Mouse (Mus musculus) heart, embryonic 16.5 days (tissue): ENCODE measurements around the gene Notch2. TPM values are rescaled to one million over a fixed set of nuclear protein-coding genes. Genes with fewer than 3 reads are reported as not detected.

Experiments used
- ATAC-seq: fragments of 200-750 bp; cut with Nextera tagmentation; replicated peaks from 2 replicates; pipeline ENCODE4 v1.8.0; 2017; ENCODE audit warnings: moderate number of reproducible peaks; ENCODE audit not compliant: insufficient read depth, low FRiP score; ENCODE audit errors: extremely low read depth
- H3K27ac ChIP-seq: fragments of 300-500 bp; sonication (generic); 2 replicates; pipeline ENCODE4 v1.5.1; 2014; ENCODE audit warnings: mild to moderate bottlenecking, low read length, control low read depth, moderate library complexity
- H3K27me3 ChIP-seq: fragments of 300-500 bp; sonication (generic); 2 replicates; pipeline ENCODE4 v1.6.1; 2014; ENCODE audit warnings: low read length, mixed read lengths; ENCODE audit not compliant: control insufficient read depth, insufficient read depth
- H3K36me3 ChIP-seq: fragments of 300-500 bp; sonication (generic); 2 replicates; pipeline ENCODE4 v1.6.1; 2014; ENCODE audit not compliant: control insufficient read depth, insufficient read depth
- H3K4me1 ChIP-seq: fragments of 300-500 bp; sonication (generic); 2 replicates; pipeline ENCODE4 v1.6.1; 2014; ENCODE audit warnings: low read length, mixed read lengths; ENCODE audit not compliant: control insufficient read depth, insufficient read depth
- H3K4me2 ChIP-seq: fragments of 300-500 bp; sonication (generic); 2 replicates; pipeline ENCODE4 v1.6.1; 2014; ENCODE audit warnings: low read depth, mild to moderate bottlenecking, control low read depth, low read length
- H3K4me3 ChIP-seq: fragments of 300-500 bp; sonication (generic); 2 replicates; pipeline ENCODE4 v1.5.1; 2014; ENCODE audit warnings: mild to moderate bottlenecking, control low read depth, low read length
- H3K9ac ChIP-seq: fragments of 300-500 bp; sonication (generic); 2 replicates; pipeline ENCODE4 v1.6.1; 2014; ENCODE audit warnings: low read length, control low read depth
- H3K9me3 ChIP-seq: fragments of 300-500 bp; sonication (generic); replicated peaks from 2 replicates; pipeline ENCODE4 v1.6.1; 2016; ENCODE audit warnings: low read length; ENCODE audit not compliant: control insufficient read depth
- WGBS: fragments of 180-500 bp; shearing (Covaris S2); extraction: QIAGEN DNeasy Blood & Tissue Kit; methylation state at CpG from one replicate; pipeline ENCODE4 v1.1.7; 2014; 5-methylcytosine and 5-hydroxymethylcytosine counted together
- polyA plus RNA-seq: library from polyadenylated mRNA; unstranded; fragments of >200 nt; fragmentation: Nextera tagmentation; extraction: Ambion mirVana; gene quantifications from 2 replicates; pipeline ENCODE4 v1.2.1, GENCODE M21; 2015

The Notch2 gene
- polyA plus RNA-seq, 1 experiment from 2014 or later, result 10.5 TPM

DNA sequence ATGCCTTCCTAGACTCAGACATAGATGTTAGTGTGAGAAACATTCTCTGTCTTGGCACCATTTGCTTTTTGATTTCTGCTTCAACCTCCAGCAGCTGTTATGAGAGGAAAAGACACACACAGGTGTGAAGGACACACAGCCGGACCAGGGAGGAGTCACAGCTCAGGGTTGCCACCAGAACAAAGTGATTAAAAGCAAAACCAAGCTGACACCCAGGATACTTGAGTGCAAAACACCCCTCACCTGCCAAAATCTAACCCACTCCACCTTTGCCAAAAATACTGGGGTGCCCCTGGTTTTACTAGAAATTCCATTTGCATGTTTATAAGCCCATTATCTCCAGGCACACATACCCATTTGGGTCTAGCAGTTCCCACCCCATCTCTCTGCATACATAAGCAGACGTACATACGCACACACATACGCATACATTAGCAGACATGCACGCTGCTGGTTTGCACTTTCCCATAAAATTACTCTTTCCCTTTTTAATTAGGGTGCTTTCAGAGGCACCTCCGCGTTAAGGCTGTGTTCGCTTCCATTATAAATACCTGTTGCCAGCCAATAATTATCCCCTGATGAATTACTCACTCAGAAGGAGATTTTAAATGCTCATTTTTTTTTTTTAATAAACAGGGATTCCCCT, 7.2 kb upstream of the Notch2 start:
- 86% methylated on average over 8 of the region's 8 CpGs for WGBS
- Histone ChIP-seq H3K9me3 (0 out of 2 replicates have a peak, but pooled peaks cover 2% of the 10 kb centered on the region), H3K4me3 (no peak overlapping the region), H3K27me3 (no peaks in the 10 kb centered on the region), H3K4me2 (no peak overlapping the region), H3K4me1 (no peaks in the 10 kb centered on the region), H3K27ac (no peak overlapping the region), H3K9ac (no peak overlapping the region), H3K36me3 (no peaks in the 10 kb centered on the region)
- no peak for ATAC-seq

DNA sequence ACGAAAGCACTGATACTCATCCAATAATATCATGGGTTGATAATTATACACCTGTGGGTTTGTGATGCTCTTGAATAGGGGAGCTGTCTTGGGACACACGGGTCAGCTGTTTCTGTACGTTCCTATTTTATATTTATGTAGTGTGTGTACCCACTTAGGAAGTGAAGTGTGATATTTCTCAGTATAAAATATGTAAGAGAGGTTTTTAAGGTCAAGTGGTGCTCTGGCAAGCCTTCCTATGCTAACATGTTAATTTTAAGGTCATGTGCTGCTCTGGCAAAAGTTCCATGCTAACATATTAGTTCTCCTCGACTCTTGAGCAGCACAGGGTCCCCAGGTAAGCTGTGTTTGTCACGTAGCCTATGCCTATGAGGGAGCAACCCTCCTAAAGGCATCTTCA, 6.4 kb upstream of the Notch2 start:
- Histone ChIP-seq H3K27ac (no peak overlapping the region), H3K4me3 (no peak overlapping the region), H3K4me1 (no peaks in the 10 kb centered on the region), H3K4me2 (no peak overlapping the region), H3K9ac (no peak overlapping the region), H3K27me3 (no peaks in the 10 kb centered on the region), H3K36me3 (no peaks in the 10 kb centered on the region), H3K9me3 (no peaks in the 10 kb centered on the region)
- 77% methylated on average over 5 of the region's 5 CpGs for WGBS
- no peak for ATAC-seq

DNA sequence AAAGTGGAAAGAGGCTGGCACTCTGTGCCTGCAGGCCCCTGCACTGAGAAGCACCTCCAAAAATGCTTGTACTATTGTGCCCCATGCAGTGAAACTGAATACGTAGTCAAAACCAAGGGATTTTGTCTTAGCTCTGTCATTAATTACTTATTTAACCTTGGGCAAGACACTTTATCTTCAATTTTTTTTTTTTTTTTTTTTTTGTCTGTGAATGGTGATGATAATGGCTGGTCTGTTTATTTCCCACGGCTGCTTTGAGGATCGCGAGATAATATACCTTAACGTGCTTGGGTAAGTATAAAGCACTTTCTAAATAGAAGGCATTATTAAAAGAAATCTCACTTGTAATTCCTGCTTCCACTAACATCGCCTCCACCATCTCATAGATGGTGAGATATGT, 5.2 kb upstream of the Notch2 start:
- no peak for ATAC-seq

DNA sequence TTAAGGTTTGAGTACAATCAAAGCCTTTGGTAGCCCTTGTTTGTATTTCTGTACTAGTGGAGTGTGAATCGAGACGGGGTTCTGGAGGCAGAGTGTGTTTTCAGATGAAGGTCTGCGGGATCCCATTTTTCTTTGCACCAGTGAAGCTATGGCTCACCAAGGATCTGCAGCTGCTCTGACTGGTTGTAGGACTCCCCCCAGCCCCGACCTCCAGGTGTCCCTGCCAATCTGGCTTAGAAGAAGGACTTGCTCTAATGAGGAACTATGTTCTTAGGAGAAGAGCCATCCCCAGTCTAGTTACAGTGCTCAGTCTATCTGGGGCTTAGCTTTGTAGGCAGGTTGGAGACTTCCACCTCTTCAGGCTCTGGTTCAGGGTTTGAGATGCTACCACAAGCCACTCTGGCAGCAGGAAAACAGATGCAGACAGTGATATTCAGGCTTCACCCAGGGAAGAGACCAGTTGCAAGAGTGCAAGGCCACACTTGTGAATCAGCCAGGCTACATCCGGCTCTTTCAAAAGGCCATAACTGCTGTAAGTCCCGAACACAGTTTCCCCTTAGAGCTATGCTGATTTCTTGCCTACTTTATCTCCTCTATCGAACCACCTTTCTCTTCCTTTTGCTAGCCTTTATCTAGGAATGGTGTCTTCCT, 4.0 kb upstream of the Notch2 start:
- H3K9ac ChIP-seq, result no peak overlapping the region
- WGBS, result 65% methylated on average over 7 of the region's 7 CpGs
- no peak for ATAC-seq
- H3K4me3 ChIP-seq, result no peak overlapping the region
- no peaks in the 10 kb centered on the region for H3K9me3 ChIP-seq
- no peaks in the 10 kb centered on the region for H3K4me1 ChIP-seq
- H3K4me2 ChIP-seq, result no peak overlapping the region
- H3K27ac ChIP-seq, result no peak overlapping the region
- H3K27me3 ChIP-seq, result no peaks in the 10 kb centered on the region
- no peaks in the 10 kb centered on the region for H3K36me3 ChIP-seq

More for the DNA sequence above, 5.2 kb upstream of the Notch2 start:
- no peaks in the 10 kb centered on the region for H3K4me1 ChIP-seq
- H3K36me3 ChIP-seq, result no peaks in the 10 kb centered on the region
- H3K4me2 ChIP-seq, result no peak overlapping the region
- H3K4me3 ChIP-seq, result no peak overlapping the region
- no peak overlapping the region for H3K27ac ChIP-seq
- H3K27me3 ChIP-seq, result no peaks in the 10 kb centered on the region
- 81% methylated on average over 6 of the region's 6 CpGs for WGBS
- H3K9me3 ChIP-seq, result no peaks in the 10 kb centered on the region
- no peak overlapping the region for H3K9ac ChIP-seq

DNA sequence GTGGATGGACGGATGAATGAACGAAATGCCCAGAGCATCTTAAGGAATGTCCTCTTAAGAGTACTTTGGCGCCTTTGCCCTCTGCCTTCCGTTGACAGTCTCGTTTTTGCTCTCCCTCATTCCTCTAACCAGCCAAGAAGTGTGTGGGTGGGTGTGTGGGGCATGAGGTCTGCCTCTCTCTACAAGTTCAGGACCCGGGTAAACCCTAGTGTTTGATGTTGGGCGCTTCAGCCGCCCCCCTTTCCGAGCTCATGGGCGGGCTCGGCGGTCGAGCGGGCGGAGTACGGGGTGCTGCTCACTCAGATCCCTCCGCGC, 284 bp upstream of the Notch2 start:
- H3K9ac ChIP-seq, result peak overlapping the region; percentile 71
- H3K27me3 ChIP-seq, result no peaks in the 10 kb centered on the region
- ATAC-seq, result no peak
- H3K27ac ChIP-seq, result 0 out of 2 replicates have a peak overlapping the region, but pooled peaks have one; percentile 15
- WGBS, result under 1% methylated on average over 18 of the region's 18 CpGs
- no peaks in the 10 kb centered on the region for H3K9me3 ChIP-seq
- peak overlapping the region; percentile 93 for H3K4me3 ChIP-seq
- H3K4me1 ChIP-seq, result peaks cover 35% of the 10 kb centered on the region
- H3K4me2 ChIP-seq, result peak overlapping the region; percentile 73
- no peaks in the 10 kb centered on the region for H3K36me3 ChIP-seq

DNA sequence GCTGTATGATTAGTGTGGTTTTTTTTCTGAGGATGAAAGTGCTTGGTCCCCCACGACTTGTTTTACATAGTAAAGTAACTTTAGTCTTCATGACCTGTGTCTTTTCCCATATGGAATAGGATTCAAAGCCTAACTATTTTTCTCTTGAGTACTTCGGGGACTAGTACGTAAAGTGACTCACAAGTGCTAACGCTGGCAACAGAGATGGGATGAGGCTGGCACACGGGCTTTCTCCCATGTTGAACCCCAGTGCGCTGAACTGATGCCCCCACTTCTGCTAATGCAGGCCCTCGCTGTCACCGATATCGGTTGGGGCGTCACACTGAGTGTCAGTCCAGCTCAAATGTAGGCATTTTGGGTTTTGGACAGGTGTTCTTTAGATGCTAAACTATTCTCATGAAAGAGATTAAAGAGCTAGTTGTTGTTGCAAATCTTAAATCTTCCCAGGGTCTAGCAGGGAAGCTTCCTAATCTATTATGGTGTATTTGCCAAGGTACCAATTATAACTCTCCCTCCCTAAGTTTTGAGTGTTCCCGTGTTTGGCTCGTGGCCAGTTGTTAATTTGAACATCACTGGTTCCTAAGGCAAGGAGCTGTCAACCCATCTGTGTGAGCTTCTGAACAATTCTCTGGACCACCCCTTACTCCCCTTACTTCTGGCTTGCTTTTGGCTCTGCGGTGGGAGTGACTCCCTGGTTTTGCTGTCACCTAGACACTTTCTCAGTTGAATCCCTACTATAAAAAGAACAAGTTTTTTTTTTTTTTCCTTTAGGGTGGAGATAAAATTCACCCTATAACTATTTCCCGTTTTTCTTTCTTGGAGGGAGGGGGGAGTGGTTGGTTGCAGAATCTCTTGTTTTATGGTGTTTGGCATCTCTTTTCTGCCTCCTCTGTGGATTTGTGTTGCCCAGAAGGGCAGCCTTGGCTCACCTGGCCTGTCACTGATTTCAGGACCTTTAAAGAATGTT, 2.2 kb downstream of the Notch2 start:
- WGBS, result 51% methylated on average over 14 of the region's 14 CpGs
- H3K9ac ChIP-seq, result peak overlapping the region; percentile 97
- H3K27ac ChIP-seq, result peak overlapping the region; percentile 32; the same call in 1 of the 2 replicates
- H3K4me3 ChIP-seq, result peak overlapping the region; percentile 93
- peaks cover 59% of the 10 kb centered on the region for H3K4me1 ChIP-seq
- H3K4me2 ChIP-seq, result peak overlapping the region; percentile 73
- H3K9me3 ChIP-seq, result no peaks in the 10 kb centered on the region
- no peak for ATAC-seq
- no peaks in the 10 kb centered on the region for H3K36me3 ChIP-seq
- no peaks in the 10 kb centered on the region for H3K27me3 ChIP-seq

DNA sequence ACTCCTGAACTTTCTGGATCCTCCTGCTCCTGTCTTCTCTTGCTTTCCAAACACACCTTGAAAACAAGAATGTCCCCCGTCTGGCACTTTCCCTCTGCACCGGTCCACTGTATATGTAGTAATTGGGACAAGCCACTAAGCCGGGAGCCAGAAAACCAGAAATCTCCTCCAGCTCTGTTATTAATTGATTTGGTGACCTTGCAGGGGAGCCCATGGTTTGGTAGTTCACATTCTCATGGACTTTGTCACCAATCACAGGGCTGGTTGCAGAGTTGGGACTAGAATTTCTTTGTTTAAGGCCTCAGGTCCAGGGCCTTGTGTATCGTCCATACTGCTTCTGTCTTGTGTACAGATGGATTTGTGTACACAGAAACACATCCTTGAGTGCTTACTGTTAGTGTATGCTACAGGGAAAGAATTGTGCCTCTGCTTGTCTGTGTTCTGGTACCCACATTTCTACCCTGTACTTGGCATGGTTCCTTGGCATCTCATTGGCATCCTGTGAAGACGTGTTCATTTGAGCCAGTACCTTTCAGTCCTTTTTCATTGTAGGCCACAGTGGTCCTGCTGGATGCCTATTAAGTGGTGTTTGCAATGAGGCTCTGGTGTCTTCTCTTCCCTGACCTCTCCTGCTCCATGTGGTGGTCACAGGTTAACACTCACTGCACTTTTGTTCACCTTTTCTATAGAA, 3.7 kb downstream of the Notch2 start:
- no peak for ATAC-seq
- peaks cover 69% of the 10 kb centered on the region for H3K4me1 ChIP-seq
- WGBS, result 73% methylated on average over 5 of the region's 5 CpGs
- H3K4me3 ChIP-seq, result no peak overlapping the region
- H3K27me3 ChIP-seq, result no peaks in the 10 kb centered on the region
- no peak overlapping the region for H3K27ac ChIP-seq
- no peak overlapping the region for H3K4me2 ChIP-seq
- H3K9ac ChIP-seq, result no peak overlapping the region
- no peaks in the 10 kb centered on the region for H3K36me3 ChIP-seq
- no peaks in the 10 kb centered on the region for H3K9me3 ChIP-seq

DNA sequence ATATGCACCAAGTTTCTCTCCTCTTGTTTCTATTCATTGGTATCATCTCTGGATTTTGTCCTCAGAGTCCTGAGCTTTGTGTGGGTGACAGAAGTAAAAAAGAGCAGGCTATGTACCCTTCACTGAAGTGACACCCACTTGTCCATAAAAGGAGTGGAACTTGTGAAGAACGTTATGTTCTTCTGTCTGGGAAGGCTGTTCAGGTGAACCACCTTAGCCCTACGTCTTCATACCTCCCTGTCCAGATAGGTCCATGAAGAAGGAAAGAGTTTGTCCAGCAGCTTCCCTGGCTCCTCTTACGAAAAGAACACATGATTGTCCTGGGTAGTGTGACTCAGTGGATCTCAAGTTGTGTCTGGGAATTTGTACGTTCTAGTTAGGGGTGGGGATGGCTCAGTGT, 4.9 kb downstream of the Notch2 start:
- no peak overlapping the region for H3K9ac ChIP-seq

More for the DNA sequence above, 4.9 kb downstream of the Notch2 start:
- no peaks in the 10 kb centered on the region for H3K36me3 ChIP-seq
- H3K27ac ChIP-seq, result no peak overlapping the region
- no peaks in the 10 kb centered on the region for H3K9me3 ChIP-seq
- 59% methylated on average over 4 of the region's 4 CpGs for WGBS
- H3K4me2 ChIP-seq, result no peak overlapping the region
- no peak overlapping the region for H3K4me3 ChIP-seq
- ATAC-seq, result no peak
- H3K27me3 ChIP-seq, result no peaks in the 10 kb centered on the region
- peaks cover 69% of the 10 kb centered on the region for H3K4me1 ChIP-seq
